Mouse (Mus musculus): ENCODE data around the gene Scarb1. TPM values are rescaled to one million over a fixed set of nuclear protein-coding genes. Genes with fewer than 3 reads are reported as not detected.

Scarb1 gene
- polyA plus RNA-seq, 1 experiment, result 59.6 TPM

GRCm38 (mm10) chr5:125266128-125266527 lies 74.8 kb downstream of the Scarb1 start:
- Histone ChIP-seq H3K27ac (ENCODE audit: insufficient read depth, low read length) (no peak overlapping the region), H3K36me3 (ENCODE audit: control insufficient read depth, insufficient read depth, low read length, poor library complexity, severe bottlenecking) (no peaks in the 10 kb centered on the region), H3K4me3 (ENCODE audit: low read depth, low read length) (no peak overlapping the region), H3K9ac (ENCODE audit: low read depth, poor library complexity, severe bottlenecking) (no peak overlapping the region), H3K9me3 (replicated peaks; ENCODE audit: control insufficient read depth, insufficient read depth, low read length, poor library complexity, severe bottlenecking) (no peaks in the 10 kb centered on the region), H3K4me1 (ENCODE audit: control insufficient read depth, insufficient read depth, low read length) (no peaks in the 10 kb centered on the region), H3K27me3 (ENCODE audit: control insufficient read depth, insufficient read depth, low read length, poor library complexity, severe bottlenecking) (no peaks in the 10 kb centered on the region)
- TF ChIP-seq EP300 (IDR thresholded peaks at IDR 0.05; ENCODE audit: insufficient read depth, low read depth, low read length), result no peak
- TF ChIP-seq CTCF (IDR thresholded peaks at IDR 0.05; ENCODE audit: low read depth, low read length), result no peak

GRCm38 (mm10) chr5:125264700-125265099 lies 76.2 kb downstream of the Scarb1 start:
- Histone ChIP-seq H3K27ac (ENCODE audit: insufficient read depth, low read length) (no peak overlapping the region), H3K4me1 (ENCODE audit: control insufficient read depth, insufficient read depth, low read length) (no peaks in the 10 kb centered on the region), H3K27me3 (ENCODE audit: control insufficient read depth, insufficient read depth, low read length, poor library complexity, severe bottlenecking) (no peaks in the 10 kb centered on the region), H3K9ac (ENCODE audit: low read depth, poor library complexity, severe bottlenecking) (no peak overlapping the region), H3K4me3 (ENCODE audit: low read depth, low read length) (no peak overlapping the region), H3K36me3 (ENCODE audit: control insufficient read depth, insufficient read depth, low read length, poor library complexity, severe bottlenecking) (no peaks in the 10 kb centered on the region), H3K9me3 (replicated peaks; ENCODE audit: control insufficient read depth, insufficient read depth, low read length, poor library complexity, severe bottlenecking) (no peaks in the 10 kb centered on the region)
- TF ChIP-seq CTCF (IDR thresholded peaks at IDR 0.05; ENCODE audit: low read depth, low read length), result no peak
- no peak for TF ChIP-seq EP300 (IDR thresholded peaks at IDR 0.05; ENCODE audit: insufficient read depth, low read depth, low read length)
- no peak for TF ChIP-seq POLR2A (IDR thresholded peaks at IDR 0.05; ENCODE audit: insufficient read depth, low read length)

GRCm38 (mm10) chr5:125262578-125262977 lies 78.3 kb downstream of the Scarb1 start:
- TF ChIP-seq CTCF (IDR thresholded peaks at IDR 0.05; ENCODE audit: low read depth, low read length) (no peak), EP300 (IDR thresholded peaks at IDR 0.05; ENCODE audit: insufficient read depth, low read depth, low read length) (no peak), POLR2A (IDR thresholded peaks at IDR 0.05; ENCODE audit: insufficient read depth, low read length) (no peak)
- Histone ChIP-seq H3K4me3 (ENCODE audit: low read depth, low read length) (no peak overlapping the region), H3K4me1 (ENCODE audit: control insufficient read depth, insufficient read depth, low read length) (no peaks in the 10 kb centered on the region), H3K9ac (ENCODE audit: low read depth, poor library complexity, severe bottlenecking) (no peak overlapping the region), H3K9me3 (replicated peaks; ENCODE audit: control insufficient read depth, insufficient read depth, low read length, poor library complexity, severe bottlenecking) (no peaks in the 10 kb centered on the region), H3K27ac (ENCODE audit: insufficient read depth, low read length) (no peak overlapping the region), H3K27me3 (ENCODE audit: control insufficient read depth, insufficient read depth, low read length, poor library complexity, severe bottlenecking) (no peaks in the 10 kb centered on the region), H3K36me3 (ENCODE audit: control insufficient read depth, insufficient read depth, low read length, poor library complexity, severe bottlenecking) (no peaks in the 10 kb centered on the region)

- TF ChIP-seq CTCF (IDR thresholded peaks at IDR 0.05; ENCODE audit: low read depth, low read length), result no peak
- no peak for TF ChIP-seq EP300 (IDR thresholded peaks at IDR 0.05; ENCODE audit: insufficient read depth, low read depth, low read length)
- TF ChIP-seq POLR2A (IDR thresholded peaks at IDR 0.05; ENCODE audit: insufficient read depth, low read length), result no peak
- no peaks in the 10 kb centered on the region for H3K36me3 ChIP-seq (ENCODE audit: control insufficient read depth, insufficient read depth, low read length, poor library complexity, severe bottlenecking)
- no peak overlapping the region for H3K9ac ChIP-seq (ENCODE audit: low read depth, poor library complexity, severe bottlenecking)
- no peak overlapping the region for H3K4me3 ChIP-seq (ENCODE audit: low read depth, low read length)
- H3K9me3 ChIP-seq (replicated peaks; ENCODE audit: control insufficient read depth, insufficient read depth, low read length, poor library complexity, severe bottlenecking), result no peaks in the 10 kb centered on the region
- no peaks in the 10 kb centered on the region for H3K4me1 ChIP-seq (ENCODE audit: control insufficient read depth, insufficient read depth, low read length)
- H3K27me3 ChIP-seq (ENCODE audit: control insufficient read depth, insufficient read depth, low read length, poor library complexity, severe bottlenecking), result no peaks in the 10 kb centered on the region
- no peak overlapping the region for H3K27ac ChIP-seq (ENCODE audit: insufficient read depth, low read length)
These were observed 87.0 kb downstream of the Scarb1 start for GRCm38 (mm10) chr5:125253917-125254316.

- no peak overlapping the region for H3K4me3 ChIP-seq (ENCODE audit: low read depth, low read length)
- H3K36me3 ChIP-seq (ENCODE audit: control insufficient read depth, insufficient read depth, low read length, poor library complexity, severe bottlenecking), result no peaks in the 10 kb centered on the region
- no peak overlapping the region for H3K9ac ChIP-seq (ENCODE audit: low read depth, poor library complexity, severe bottlenecking)
- H3K4me1 ChIP-seq (ENCODE audit: control insufficient read depth, insufficient read depth, low read length), result no peaks in the 10 kb centered on the region
- no peaks in the 10 kb centered on the region for H3K27me3 ChIP-seq (ENCODE audit: control insufficient read depth, insufficient read depth, low read length, poor library complexity, severe bottlenecking)
- H3K27ac ChIP-seq (ENCODE audit: insufficient read depth, low read length), result no peak overlapping the region
- TF ChIP-seq CTCF (IDR thresholded peaks at IDR 0.05; ENCODE audit: low read depth, low read length) (no peak), POLR2A (IDR thresholded peaks at IDR 0.05; ENCODE audit: insufficient read depth, low read length) (no peak), EP300 (IDR thresholded peaks at IDR 0.05; ENCODE audit: insufficient read depth, low read depth, low read length) (no peak)
- no peaks in the 10 kb centered on the region for H3K9me3 ChIP-seq (replicated peaks; ENCODE audit: control insufficient read depth, insufficient read depth, low read length, poor library complexity, severe bottlenecking)
These were observed 87.4 kb downstream of the Scarb1 start for GRCm38 (mm10) chr5:125253448-125253847.

GRCm38 (mm10) chr5:125252664-125253063 lies 88.2 kb downstream of the Scarb1 start:
- no peaks in the 10 kb centered on the region for H3K9me3 ChIP-seq (replicated peaks; ENCODE audit: control insufficient read depth, insufficient read depth, low read length, poor library complexity, severe bottlenecking)
- no peaks in the 10 kb centered on the region for H3K36me3 ChIP-seq (ENCODE audit: control insufficient read depth, insufficient read depth, low read length, poor library complexity, severe bottlenecking)
- no peak overlapping the region for H3K27ac ChIP-seq (ENCODE audit: insufficient read depth, low read length)
- H3K4me3 ChIP-seq (ENCODE audit: low read depth, low read length), result no peak overlapping the region
- H3K27me3 ChIP-seq (ENCODE audit: control insufficient read depth, insufficient read depth, low read length, poor library complexity, severe bottlenecking), result no peaks in the 10 kb centered on the region
- no peak overlapping the region for H3K9ac ChIP-seq (ENCODE audit: low read depth, poor library complexity, severe bottlenecking)
- no peaks in the 10 kb centered on the region for H3K4me1 ChIP-seq (ENCODE audit: control insufficient read depth, insufficient read depth, low read length)
- TF ChIP-seq CTCF (IDR thresholded peaks at IDR 0.05; ENCODE audit: low read depth, low read length) (no peak), POLR2A (IDR thresholded peaks at IDR 0.05; ENCODE audit: insufficient read depth, low read length) (no peak)
